Mouse (Mus musculus): Measurements from ENCODE around the gene Rab5a.

DNA sequence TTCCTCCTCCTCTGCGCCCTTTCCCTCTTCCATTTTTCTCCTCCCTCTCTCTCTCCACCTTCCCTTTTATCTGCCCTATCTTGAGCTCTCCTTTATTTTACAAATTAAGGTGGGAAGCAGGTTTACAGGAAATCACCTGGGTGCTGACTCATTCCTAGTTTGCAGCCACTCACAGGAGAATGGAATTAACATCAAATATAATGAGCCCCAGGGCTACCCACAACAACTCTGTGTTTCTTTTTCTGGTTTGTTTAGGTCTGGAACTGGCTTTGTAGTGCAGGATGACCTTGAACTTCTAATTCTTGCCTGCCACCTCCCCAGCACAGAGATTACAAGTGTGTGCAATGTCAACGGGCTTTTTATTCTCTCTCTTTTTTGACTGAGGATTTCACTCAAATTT lies 22.9 kb upstream of the Rab5a start:
- no peak for TF ChIP-seq CTCF (conservative IDR thresholded peaks at IDR 0.05; ENCODE audit: insufficient read depth, insufficient read length, low read depth, low read length)
- TF ChIP-seq POLR2A (IDR thresholded peaks at IDR 0.05; ENCODE audit: low read depth, low read length), result no peak

Data from kidney, adult 2 months (tissue).